Mouse (Mus musculus): ENCODE results near the gene Smug1.
A peak's percentile ranks its signal among the peaks of the same experiment; 100 is the strongest.

Smug1 gene

DNA sequence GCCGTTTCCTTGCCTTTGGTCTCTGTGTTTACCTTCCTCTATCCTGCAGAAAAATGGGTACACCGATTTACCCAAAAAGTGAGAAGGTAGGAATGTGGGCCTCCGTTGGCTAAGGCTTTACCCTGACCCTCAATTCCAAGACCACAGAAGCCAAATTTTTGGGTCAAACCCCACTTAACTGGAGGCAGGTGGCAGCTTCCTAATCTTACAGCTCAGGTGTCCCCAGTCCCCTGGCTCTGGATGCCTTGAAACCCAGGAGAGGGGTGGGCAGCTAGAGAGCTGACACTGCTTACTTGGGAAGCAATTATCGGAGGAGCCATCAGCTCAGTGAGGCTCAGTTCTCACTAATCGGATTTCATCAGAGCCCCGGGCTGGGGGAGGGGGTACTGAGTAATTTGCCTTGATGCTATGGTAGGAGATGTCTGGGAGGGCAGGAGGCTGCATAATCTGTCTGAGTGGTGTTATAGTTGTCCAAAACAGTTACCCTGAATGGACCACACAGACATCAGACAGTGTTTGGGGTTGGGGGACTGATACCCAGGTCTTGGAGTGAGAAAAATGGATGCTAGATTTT lies at the start of gene Smug1:
Smug1 (minus strand) TSS at position 51 of the 574 bp plus-strand sequence.
- DNase-seq: no peak

DNA sequence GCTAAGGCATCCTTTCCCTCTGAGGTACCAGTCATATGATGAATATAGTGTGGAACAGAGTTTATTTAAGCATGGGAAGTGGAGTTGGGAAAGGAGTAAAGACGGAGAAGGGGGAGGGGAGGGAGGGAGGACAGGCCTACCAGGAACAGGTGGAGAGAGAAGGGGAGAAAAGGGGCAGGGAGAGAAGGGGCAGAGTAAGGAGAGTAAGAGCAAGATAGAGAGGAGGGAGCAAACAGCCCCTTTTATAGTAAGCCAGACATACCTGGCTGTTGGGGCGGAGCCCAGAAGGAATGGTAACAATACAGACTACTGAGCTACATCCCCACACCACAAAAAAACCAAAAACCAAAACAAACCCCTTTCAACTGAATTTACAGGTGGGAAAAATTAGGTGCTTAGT lies 49.2 kb upstream of the Smug1 start:
- no peak for DNase-seq

DNA sequence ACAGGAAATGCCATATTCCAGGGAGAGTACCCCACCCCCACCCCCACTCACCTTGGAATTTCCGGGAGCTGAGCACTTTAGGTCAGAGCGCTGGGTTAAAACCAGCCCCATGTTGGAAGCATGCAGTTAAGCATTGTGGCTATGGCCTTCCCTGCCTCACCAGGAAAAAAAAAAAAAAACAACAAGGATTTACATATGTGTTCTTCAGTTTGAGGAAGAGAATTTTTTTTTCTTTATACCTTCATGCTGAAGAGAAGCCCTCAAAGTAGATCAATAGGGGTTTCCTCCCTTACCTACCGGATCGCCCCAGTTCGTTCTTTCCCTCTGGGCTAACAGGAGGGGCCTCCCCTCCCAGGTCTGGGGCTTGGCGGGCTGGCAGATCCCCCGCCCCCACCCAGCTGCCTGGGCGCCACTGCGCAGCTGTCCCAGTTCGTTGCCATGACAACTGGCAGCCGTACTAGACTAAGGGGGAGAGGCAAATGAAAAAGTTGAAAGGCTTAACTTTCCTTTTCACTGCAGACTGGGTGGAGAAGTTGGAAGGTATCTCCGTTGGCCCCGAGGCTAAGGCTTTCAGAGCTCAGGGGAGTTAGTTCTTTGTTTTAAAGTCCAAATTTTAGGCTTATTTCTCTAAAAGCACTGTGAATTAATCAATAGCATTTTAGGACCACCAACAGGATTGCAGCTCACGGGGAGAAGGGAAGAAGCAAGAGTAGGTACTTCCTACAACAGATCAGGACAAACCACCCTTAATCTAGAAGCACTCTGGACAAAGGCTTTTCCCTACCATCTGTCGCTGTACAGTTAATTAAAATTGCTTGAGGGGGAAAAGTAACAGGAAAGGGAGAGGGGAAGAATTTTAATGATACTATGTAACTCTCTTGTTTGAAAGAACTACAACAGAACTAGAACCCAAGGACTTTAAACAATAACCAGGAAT lies 48.3 kb upstream of the Smug1 start:
- DNase-seq: peak; percentile 91

DNA sequence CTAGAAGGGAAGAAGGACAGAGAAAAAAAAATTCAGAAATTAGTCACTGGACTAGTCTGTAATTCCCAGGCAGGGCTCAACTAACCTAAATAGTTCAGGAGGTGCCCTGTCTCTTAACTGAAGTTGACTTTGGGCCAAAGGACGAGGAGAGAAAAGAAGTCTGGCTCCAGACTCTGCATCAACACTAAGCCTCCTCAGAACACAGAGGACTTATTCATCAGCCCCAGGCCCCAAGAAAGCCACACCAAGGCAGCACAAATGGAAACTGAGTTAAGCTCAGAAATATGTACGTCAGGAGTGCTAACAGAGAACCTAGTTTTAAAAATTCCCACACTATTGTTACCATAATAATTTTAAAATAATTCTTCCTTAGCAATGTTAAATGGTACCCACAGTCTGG lies 47.3 kb upstream of the Smug1 start:
- no peak for DNase-seq

DNA sequence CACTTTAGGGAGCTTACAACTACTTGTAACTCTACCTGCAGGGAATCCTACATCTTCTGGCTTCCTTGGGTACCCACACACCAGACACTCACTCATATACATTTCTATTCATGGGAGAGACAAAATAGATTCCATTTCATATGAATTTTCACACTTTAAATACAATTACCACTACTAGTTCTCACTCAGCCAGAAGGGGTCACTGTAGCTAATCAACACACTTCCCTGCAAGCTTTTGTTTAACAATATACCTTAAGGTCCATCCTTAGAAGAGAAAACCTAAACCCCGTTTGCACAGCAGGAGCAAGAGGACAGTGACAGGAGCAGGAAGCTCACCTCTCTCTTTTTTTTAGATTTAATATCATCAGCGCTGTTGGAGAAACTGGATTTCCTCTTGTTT lies 38.3 kb upstream of the Smug1 start:
- DNase-seq: no peak

DNA sequence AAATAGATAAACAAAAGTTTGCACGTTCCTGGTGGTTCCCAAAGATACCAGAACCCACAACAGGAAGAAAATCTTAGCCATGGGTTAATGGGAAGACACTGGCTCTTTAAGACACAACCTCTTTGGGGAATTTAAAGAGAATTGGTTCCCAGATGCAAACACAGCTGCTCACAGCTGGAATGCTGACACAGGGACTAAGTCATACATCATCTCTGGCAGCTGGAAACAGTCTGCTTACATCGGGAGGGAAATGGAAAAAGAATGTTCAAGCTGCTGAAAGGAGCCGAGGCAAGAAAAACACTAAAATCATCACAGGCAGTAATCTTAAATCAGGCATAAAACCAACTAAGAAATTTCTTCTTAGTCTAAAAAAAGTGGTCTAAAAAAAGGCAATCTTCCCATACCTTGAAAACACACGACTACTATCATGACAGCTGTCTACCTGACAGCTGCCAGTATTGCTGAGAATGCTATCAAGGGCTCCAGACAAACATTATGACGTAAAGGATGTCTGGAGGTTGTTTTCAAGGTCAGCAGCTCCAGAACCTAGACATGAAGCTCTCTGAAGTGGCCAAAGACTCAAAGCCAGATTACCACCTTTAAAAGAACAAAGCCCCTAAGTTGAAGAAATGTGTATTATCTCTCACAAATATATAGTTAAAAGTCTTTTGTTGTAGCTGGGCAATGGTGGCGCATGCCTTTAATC lies 35.3 kb upstream of the Smug1 start:
- no peak for DNase-seq

DNA sequence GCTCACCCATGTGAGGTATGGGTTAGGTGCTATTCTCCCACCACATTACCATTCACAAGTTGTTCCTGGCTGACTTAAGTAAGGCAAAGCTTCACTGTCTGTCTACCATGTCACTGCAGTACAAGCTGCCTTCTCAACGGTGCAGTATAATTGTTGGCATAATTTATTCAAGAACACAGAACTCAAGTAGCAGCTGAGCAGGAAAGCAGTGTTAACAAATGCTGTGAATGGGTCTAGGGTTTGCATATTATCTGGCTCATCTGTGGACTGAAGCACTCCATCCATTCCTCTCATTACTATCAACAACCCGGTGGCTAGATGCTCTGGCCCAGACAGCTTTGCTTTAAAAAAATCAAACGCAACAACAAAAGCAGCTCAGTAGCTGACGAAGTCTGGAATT lies 30.9 kb upstream of the Smug1 start:
- no peak for DNase-seq

DNA sequence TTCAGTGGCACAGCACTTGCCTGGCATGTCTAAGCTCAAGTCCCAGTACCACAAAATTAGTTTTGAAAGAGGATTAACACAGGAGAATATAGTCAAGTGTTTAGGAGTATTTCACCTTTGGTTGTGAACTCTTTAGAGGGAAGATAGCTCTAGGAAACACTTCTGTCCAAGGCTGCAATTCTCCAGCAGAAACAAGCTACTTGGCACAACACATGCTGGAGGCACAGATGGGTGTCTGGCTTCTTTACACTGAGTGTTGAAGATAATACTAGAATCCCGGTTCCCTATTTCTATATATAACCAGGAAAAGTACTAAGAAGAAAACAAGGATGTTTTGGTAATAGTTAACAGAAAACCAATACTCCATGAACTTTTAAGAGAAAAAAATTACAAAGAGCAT lies 29.9 kb upstream of the Smug1 start:
- DNase-seq: no peak

DNA sequence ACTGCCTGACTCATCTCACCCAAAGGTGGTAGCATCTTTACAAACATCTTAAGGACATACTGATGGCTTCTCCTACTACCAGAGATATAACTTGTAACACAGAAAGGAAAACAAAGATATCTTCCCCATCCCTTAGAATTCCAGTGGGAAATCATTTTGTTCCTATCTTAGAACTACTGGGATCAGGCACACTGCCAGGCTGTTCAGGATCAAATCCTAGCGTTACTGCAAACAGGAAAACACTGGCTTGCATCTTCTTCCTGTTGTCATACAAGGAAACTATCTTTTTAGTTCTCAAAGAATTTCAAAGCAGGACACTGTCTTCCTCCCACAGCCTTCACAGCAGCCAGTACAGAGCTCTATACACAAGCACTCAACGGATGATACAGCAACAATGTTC lies 26.7 kb upstream of the Smug1 start:
- DNase-seq: no peak

DNA sequence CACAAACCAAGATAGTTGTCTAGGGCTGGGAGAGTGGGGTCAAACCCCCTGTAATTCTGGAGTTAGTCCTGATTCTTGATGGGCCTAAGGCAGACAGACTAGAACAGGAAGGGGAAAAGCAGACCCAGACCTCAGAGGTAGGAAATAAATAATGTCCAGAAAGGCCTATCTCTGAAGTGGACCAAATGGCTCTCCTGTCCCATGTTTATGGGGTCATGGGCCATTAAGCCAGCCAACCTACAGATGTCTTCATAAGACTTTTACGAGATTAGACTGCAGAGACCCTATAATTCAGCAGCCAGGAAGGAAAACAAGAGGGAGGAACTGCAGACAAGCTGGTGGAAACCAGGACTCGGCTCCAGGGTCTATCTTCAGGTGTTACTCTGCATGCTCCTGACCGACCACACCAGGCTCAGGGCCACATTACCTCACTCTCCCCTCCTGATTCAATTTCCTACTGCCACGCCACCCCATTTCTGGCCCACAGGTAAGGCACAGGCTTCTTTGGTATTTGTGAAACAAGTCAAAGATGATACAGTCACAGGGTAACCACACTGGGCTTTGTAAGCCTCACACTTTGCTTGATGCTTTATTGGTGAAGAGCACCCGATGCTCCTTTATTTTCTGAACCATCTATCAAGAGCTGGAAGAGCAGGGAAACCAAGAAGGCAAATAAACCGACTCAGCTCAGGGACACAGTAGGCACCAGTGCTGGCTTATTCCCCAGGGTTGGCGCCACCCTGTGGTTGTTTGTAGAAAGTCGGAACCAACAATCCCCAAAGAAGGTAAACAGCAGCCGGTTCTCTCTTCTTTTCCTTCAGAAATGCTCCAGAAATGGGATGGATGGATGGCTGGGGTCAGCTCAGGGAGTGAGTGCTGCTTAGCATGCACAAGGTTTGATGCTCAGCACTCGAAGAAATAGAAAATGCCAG lies 23.9 kb upstream of the Smug1 start:
- no peak for DNase-seq

DNA sequence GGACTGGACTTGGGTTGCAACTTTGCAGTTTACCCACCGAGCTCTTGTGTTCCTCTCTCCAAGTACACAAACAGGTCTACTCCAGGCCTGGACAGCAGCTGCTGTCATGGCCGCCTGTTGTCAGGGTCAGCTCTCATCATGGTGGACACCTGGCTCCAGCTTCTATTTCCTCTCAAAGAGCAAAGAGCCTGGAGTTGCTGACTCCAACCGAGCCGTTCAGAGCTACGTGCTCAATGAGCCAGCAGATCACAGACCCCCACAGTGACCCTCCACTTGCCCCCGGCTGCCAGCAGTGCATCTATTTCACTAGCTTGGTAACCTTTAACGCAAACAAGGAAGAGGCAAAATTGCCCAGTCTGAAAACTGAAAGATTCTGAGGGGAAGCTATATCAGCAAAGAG lies 23.2 kb upstream of the Smug1 start:
- no peak for DNase-seq

DNA sequence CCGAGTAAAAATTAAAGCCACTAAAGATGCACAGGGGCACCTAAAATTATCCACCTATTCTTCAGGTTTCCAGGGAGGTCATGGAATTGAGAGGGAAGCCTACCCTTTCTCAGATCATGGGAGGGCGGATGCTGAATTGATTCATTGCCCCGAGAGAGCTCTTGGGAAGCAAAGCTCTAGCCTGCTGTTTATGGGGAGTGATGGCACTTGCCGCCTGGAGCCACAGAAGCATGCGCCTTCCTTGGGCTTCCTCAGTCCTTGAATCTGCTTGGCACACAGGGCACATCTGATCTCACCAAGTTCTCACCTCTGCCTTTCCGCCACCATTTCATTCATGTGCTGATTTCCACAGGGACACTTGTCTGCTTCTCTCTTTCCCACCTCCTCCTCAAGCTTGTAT lies 20.9 kb upstream of the Smug1 start:
- no peak for DNase-seq

DNA sequence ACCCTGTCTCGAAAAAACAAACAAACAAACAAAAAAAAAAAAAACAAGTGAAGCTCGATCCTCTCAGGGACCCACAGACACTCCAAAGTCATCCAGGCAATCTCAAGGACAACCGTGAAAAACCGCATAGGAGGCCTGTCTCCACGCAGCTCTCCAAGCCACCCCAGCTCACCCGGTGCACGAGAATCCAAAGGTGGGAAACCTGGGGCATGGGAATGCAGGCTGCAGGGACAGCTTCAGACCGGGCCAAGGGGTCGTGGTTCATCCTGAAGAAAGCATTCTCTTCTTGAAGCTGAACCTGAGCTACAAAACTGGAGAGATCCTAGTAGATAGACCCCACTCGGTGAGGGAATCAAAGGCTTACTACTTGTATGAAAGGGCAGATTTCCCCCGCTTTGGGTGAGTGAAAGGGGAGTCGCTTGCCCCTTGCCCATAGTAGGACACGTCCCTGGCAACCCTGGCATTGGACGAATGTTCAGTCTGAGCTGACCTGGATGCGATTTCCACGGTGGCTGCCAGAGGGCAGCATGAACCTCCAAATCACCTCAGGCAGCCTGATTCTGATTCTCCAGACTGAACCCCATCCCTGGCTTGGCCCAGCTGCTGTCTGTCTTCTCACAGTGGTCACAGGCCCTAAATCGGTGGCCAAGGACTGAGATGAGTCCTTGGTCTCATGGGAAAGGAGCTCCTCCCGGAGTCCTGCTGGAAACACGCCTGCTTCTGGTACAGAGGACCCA lies 18.7 kb upstream of the Smug1 start:
- DNase-seq: peak; percentile 41

DNA sequence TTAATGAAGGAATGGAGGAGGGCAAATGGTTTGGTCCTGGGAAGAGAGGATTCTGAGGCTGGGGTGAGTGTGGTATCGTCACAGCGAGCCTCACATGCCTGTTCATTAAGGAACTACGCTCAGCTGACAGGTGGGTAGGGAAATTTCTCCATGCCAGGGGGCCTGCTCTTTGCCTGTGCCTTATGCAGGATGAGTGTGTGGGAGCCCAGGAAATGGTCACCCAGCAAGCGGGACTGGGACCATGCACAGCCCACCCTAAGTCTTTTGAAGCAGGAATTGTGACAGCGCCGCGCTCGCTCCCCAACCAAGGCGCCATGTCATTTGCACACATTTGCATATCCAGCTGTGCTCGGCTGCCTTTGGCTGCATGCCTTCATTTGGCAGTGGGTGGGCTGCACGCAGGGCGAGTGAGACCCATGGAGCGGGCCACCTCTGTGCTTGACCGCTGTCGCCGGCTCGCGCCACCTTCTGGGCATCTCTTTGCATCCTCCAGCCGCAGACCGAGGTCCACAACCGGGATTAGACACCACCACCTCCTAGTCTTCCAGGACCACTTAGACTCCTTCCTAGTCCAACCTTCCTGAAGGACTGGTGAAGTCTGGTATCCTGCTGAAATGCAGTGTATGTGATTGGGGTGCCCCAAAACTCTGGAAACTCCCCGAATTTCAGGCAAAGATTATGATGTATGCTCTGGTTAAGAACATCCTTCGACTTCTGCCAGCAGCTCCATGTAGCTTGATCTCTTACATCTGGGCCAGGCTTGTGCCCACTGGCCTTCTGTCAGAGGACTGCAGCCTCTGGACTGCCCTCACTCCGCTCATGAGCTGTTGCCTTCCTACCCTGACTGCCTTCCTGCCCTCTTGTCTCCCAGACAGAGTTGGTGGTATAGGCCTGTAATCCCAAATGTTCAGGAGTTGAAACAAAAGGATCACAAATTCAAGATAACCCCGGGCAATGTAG lies 17.0 kb upstream of the Smug1 start:
- no peak for DNase-seq

DNA sequence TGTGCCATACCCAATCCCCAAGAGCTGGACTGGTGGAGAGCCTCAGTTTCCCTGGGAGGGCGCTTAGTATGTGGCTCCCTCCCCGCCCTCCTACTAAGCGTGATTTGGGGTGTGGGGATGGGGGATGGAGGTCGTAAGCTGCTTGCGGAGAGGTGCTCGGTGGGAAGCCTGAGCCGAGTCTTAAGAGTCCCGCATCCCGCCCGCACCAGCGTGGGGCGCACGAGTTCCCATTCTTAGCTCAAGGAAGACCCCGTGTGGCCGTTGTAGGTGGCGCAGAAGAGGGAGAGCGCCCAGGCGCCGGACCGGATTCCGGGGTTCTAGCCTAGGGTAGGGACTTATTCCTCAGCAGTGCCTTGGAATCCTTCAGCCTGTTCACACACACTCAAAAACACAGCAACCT lies 16.2 kb upstream of the Smug1 start:
- peak; percentile 53 for DNase-seq

DNA sequence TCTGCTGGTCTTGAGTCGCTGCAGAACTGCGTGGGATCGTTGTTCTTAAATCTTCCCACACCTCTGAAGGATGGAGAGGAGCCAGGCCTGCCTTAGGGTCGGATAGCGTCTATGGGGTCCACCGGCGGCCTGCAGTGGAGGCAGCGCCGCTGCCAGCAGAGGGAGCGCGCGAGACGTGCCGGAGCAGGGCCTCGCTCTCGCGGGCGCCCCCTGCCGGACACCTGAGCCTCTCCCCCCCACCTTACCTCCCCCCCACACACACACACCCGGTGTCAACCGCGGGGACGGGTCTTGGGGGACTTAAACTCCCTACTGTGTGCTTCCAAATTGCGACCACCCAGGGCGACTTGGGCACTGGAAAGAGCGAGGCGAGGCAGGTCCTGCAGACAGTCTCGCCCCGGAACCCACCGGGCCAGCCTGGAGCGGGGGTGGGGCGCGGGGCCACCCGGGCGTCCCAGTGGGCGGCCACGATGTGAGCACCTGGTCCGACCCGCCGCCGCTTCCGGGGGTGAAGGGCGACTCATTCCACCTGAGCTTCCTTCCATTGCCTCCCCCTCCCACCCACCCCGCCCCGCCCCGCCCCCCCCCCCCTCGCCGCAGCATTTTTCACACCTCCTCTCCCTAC lies 15.4 kb upstream of the Smug1 start:
- peak; percentile 81 for DNase-seq

DNA sequence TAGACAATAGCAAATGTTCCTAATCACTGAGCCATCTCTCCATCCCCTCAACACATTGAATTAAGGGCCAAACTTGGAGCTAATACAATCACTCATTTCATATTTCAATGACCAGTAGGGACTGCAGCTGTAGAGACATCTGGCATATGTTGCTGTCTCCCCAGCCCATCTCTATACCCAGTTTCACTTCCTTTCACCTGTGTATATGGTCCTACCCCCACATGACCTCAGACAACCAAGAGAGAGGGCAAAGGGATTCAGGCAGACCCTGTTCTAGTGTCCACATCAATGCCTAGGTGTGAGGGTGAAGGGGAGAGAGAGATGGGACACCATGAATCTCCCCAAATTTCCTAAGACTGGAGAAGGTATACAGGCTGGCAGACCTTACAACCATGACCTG lies 13.5 kb upstream of the Smug1 start:
- no peak for DNase-seq

DNA sequence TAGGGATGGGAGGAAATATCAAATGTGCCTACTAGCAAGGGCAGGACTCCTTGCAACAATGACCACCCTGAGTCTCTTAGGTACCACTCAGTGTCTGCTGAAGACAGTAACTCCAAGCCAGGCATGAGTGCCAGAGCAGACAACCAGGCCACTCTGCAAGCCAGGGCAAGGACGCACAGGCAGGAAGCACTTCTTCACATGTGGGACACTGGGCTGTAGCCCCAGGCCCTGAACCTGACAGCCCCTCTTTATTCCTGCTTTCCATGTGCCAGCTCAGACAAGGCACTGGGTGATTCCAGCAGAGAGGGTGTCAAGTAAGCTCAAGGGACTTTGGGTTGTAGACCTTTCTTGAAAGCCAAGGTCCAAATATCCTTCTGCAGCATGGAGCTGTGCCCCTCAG lies 11.9 kb upstream of the Smug1 start:
- no peak for DNase-seq

DNA sequence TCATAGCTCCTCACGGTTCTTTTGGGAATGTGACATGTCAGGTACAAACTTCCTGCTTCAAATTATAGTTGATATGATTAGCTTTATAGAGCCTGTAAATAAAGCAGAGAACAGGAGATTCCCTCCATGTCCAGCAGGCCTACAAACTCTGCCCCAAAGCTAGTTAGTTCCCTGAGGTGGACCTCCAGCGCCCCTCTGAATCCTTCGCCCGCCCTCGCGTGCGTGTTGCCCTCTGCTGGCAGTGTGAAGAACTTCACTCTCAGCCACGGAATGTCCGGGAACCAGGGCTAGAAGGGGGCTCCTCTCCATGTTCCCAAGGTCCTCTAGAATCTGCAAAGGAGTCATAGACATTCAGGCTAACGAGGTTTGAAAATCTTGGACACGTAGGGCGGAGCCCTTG lies 11.2 kb upstream of the Smug1 start:
- peak; percentile 58 for DNase-seq

DNA sequence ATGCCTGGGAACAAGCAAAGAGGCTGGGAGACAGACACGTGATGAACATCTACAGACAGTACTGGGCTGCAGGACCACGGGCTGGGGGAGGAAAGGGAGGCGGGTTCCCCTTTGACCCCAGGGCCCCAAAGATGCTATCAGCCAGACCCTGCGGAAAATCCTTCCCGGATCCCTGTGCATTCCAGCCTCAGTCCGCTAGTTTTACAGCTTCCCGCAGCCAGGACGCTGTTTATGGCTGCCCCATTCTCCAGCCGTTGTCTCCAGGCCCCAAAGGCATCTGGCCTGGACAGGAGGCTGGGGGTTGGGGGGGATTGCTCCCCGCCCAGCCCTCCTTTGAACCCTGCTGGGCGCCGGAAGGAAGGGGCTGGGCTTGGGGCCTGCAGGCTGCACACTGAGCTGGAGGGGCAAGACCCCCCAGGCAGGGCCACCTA lies 10.7 kb upstream of the Smug1 start:
- no peak for DNase-seq

Data from thymus, postnatal 25 days (tissue).